Mouse (Mus musculus) regulatory T cell (primary cell): ENCODE measurements at regions not wholly inside any gene's neighbourhood (a gene's known extent, or its start where the extent isn't known, plus 50 kb on each side); places are given as distances from the start of the nearest gene placed in this dataset.
"Not testable (repeated sequence)": the region's sequence is repeated elsewhere in the genome, so short reads cannot be mapped to it uniquely, and the experiment has no call there.

ENCODE experiments used
- in situ Hi-C: fragments of 300-600 bp; cut with MboI, MseI; formaldehyde crosslinking; loops from one replicate; pipeline ENCODE4 v1.15.1; 2025; ENCODE audit warnings: high pct_unique_total_duplicates

GRCm38 (mm10) chr13:85988633-85989032, 58.1 kb downstream of the Cox7c start:
- in situ Hi-C loops = no loop called here

- in situ Hi-C loops = no loop called here
Observed at GRCm38 (mm10) chr13:85982089-85982488, 64.6 kb downstream of the Cox7c start.

- in situ Hi-C loops = not testable (repeated sequence)
Observed at GRCm38 (mm10) chr13:85964005-85964404, 82.7 kb downstream of the Cox7c start.

- in situ Hi-C loops = no loop called here
Observed at GRCm38 (mm10) chr13:85955284-85955683, 91.4 kb downstream of the Cox7c start.

- in situ Hi-C loops = no loop called here
Observed at GRCm38 (mm10) chr13:85952896-85953295, 93.8 kb downstream of the Cox7c start.

GRCm38 (mm10) chr13:85926825-85927737, 119.6 kb downstream of the Cox7c start:
- in situ Hi-C loops = no loop called here

- in situ Hi-C loops = no loop called here
Observed at GRCm38 (mm10) chr13:85926323-85926722, 120.4 kb downstream of the Cox7c start.

- in situ Hi-C loops = no loop called here
Observed at GRCm38 (mm10) chr13:85922696-85923095, 124.0 kb downstream of the Cox7c start.

GRCm38 (mm10) chr13:85901796-85902195, 144.9 kb downstream of the Cox7c start:
- in situ Hi-C loops = no loop called here

- in situ Hi-C loops = no loop called here
Observed at GRCm38 (mm10) chr13:85897656-85898055, 149.0 kb downstream of the Cox7c start.

GRCm38 (mm10) chr13:85895141-85895540, 151.6 kb downstream of the Cox7c start:
- in situ Hi-C loops = no loop called here

- in situ Hi-C loops = not testable (repeated sequence)
Observed at GRCm38 (mm10) chr13:85889846-85890245, 156.9 kb downstream of the Cox7c start.

- in situ Hi-C loops = no loop called here
Observed at GRCm38 (mm10) chr13:85882817-85883216, 163.9 kb downstream of the Cox7c start.

GRCm38 (mm10) chr13:85863745-85864144, 183.0 kb downstream of the Cox7c start:
- in situ Hi-C loops = no loop called here

GRCm38 (mm10) chr13:85848276-85848675, 198.4 kb downstream of the Cox7c start:
- in situ Hi-C loops = no loop called here

GRCm38 (mm10) chr13:85829894-85830293, 216.8 kb downstream of the Cox7c start:
- in situ Hi-C loops = loop anchor here (10.0 kb wide), 2 partner anchors 185 to 445 kb away; no protein-coding TSS in a partner anchor
